Mouse (Mus musculus) CD4-positive naive resting alpha-beta T cell, adult 76 days (primary cell): ENCODE results near the gene Specc1. TPM values are rescaled to one million over a fixed set of nuclear protein-coding genes. Genes with fewer than 3 reads are reported as not detected.

Experiments
- total RNA-seq: library from RNA; stranded (reverse); gene quantifications from one replicate; pipeline ENCODE4 v1.2.4, GENCODE M21; 2023

The Specc1 gene
- 3.8 TPM for total RNA-seq

DNA sequence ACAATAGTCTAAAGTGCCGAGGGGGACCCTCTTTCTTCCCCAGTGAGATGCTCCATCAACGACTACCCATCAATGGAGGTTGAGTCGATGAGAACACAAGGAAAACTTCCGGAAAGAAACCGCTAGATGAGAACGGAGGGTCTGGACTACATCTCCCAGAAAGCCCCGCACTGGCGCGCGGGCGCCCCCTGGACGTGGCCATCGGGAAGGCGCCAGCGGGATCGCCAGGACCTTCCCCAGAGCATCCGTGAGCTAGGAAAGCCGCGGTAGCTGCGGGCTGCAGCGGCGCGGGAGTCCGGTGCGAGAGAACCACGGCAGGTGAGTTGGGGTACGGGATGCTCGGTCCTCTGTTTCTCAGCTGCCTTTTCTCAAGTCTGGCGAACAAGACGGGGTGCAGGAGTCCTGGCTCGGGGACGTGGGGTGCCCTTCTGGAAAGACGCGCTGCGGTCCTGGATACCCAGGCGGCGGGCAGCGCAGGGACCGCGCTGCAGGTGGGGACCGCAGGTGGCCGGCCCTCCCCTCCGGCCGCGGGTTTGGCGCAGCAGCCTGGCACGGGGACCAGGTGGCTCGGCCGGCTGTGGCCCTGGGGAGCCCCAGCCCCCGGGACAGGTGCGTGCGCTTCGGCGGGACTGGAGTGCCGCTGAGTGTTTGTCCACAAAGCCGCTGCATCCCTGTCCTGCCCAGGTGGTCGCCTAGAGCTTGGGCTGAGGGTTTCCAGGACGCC is at the start of gene Specc1:
Gene Specc1, plus strand, starts transcription at position 192 of the 724 bp plus-strand sequence.

DNA sequence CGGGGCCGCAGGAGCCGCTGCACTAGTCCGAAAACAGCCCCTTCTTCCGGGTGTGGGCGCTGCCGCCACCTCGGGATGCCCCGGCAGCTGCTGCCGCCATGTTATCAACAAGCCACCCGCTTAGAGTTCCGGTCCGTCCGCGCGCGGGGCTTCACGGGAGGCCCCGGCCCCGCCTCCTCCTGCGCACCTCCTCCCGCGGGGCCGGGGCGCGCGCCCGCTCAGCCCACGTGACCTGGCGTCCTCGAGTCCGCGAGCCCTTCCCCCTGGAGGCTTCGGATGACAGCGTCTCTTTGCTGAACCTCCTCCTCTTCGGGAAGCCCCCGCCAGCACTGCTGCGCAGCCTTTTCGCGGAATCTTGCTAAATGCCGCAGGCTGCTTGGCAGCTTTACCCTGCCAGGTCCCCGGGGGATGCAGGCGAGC is 26.5 kb upstream of the Specc1 start, which contains the start of gene Akap10:
Gene Akap10, minus strand, starts transcription at position 155 of the 420 bp plus-strand sequence.

GRCm38 (mm10) chr11:62248401-62249244 is 292.1 kb downstream of the Specc1 start, which contains the start of gene Adora2b:
TSS of gene Adora2b (plus strand) at chr11:62248984.

Other genes with a start within 250 kb of the Specc1 start
- not detected for gene Slc5a10, start 235.9 kb upstream of the Specc1 start, total RNA-seq
- gene Prpsap2, start 194.7 kb upstream of the Specc1 start, total RNA-seq, result 34.9 TPM
- gene Ulk2, start 101.7 kb upstream of the Specc1 start, total RNA-seq, result 26.8 TPM
- gene Akap10, start 26.5 kb upstream of the Specc1 start, total RNA-seq, result 58.5 TPM